9 mouse cellular contexts compared by ENCODE assay signal in the genomic region with DNA sequence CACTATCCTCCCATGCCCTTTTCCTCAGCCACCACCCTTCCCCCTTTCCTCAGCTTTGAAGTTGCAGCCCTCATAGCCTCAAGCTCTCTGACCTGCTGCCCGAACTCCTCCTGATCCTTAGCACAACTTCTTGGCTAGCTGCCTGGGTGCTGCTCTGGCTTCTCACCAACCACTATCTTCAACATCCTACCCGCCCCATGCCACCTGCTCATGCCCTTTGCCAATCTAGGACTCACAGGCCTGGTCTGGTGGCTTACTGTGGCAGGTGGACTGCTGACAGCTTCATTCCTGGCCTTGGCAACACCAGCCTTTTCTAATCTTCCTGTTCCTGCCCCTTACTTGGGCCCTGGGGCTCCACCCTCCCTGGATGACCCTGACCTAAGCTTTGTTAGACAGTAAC. TPM values are rescaled to one million over a fixed set of nuclear protein-coding genes. Genes with fewer than 3 reads are reported as not detected.
DNase-seq lines count a peak whose midpoint lies in the region; ATAC-seq and TF ChIP-seq lines count a peak whose summit lies in the region.
"Had no signal": no experiment of that assay in that cellular context is flagged by ENCODE, and none has a peak within 500 bp of the region (broad histone marks: within the 10 kb centered on the region; RNA-seq: fewer than 3 reads in every experiment).

No protein-coding gene starts in this region.

- no peaks in the 10 kb centered on the region for H3K27me3 ChIP-seq in liver, adult 2 months (ENCODE audit: control insufficient read depth, insufficient read depth, low read length)
- no peaks in the 10 kb centered on the region for H3K27me3 ChIP-seq in cerebellum, adult 2 months (ENCODE audit: control insufficient read depth, insufficient read depth, low read length)
- no peaks in the 10 kb centered on the region for H3K27me3 ChIP-seq in forebrain, embryonic 15.5 days

- H3K79me2 ChIP-seq in liver, adult 2 months (ENCODE audit: control insufficient read depth, insufficient read depth, low read length) = no peaks in the 10 kb centered on the region

- no peak for TF ChIP-seq POLR2A in liver, adult 2 months (IDR thresholded peaks at IDR 0.05; ENCODE audit: extremely low read depth, insufficient read depth, low read length)
- no peak for TF ChIP-seq POLR2A in cerebellum, adult 2 months (IDR thresholded peaks at IDR 0.05; ENCODE audit: borderline replicate concordance, insufficient read depth, low read length)

- H3K4me3 ChIP-seq in liver, adult 2 months (ENCODE audit: insufficient read depth, low read depth, low read length) = no peak overlapping the region
- H3K4me3 ChIP-seq in cerebellum, adult 2 months (replicated peaks; ENCODE audit: insufficient read depth, low read depth, low read length) = no peak overlapping the region
- no peak overlapping the region for H3K4me3 ChIP-seq in forebrain, embryonic 15.5 days

- H3K9me3 ChIP-seq in forebrain, embryonic 15.5 days = no peaks in the 10 kb centered on the region

- no peak for TF ChIP-seq CTCF in liver, adult 2 months (IDR thresholded peaks at IDR 0.05; ENCODE audit: low read depth, low read length)
- no peak for TF ChIP-seq CTCF in cerebellum, adult 2 months (IDR thresholded peaks at IDR 0.05; ENCODE audit: borderline replicate concordance, insufficient read depth, low read depth, low read length)

- 11% methylated on average over 2 of the region's 2 CpGs for WGBS in liver, adult 2 months
- WGBS in cerebellum, adult 2 months = 8% methylated on average over 2 of the region's 2 CpGs
- 77% methylated on average over 2 of the region's 2 CpGs for WGBS in forebrain, embryonic 15.5 days

- ATAC-seq in forebrain, embryonic 15.5 days (replicated peaks) = no peak
- ATAC-seq in granulocyte monocyte progenitor cell, adult 5-6 weeks (replicated peaks; ENCODE audit: poor library complexity, severe bottlenecking) = no peak

- no peak overlapping the region for H3K27ac ChIP-seq in liver, adult 2 months (replicated peaks; ENCODE audit: insufficient read depth, low read depth, low read length)
- no peak overlapping the region for H3K27ac ChIP-seq in cerebellum, adult 2 months (ENCODE audit: insufficient read depth, low read length)
- H3K27ac ChIP-seq in forebrain, embryonic 15.5 days (replicated peaks) = no peak overlapping the region
- H3K27ac ChIP-seq: stomach, postnatal 0 days had no signal

- no peak overlapping the region for H3K9ac ChIP-seq in liver, adult 2 months (ENCODE audit: low read depth, low read length)
- H3K9ac ChIP-seq in forebrain, embryonic 15.5 days (replicated peaks) = no peak overlapping the region

- H3K36me3 ChIP-seq in liver, adult 2 months (ENCODE audit: control insufficient read depth, insufficient read depth, low read length) = peaks cover 52% of the 10 kb centered on the region
- peaks cover 97% of the 10 kb centered on the region for H3K36me3 ChIP-seq in forebrain, embryonic 15.5 days

- no peaks in the 10 kb centered on the region for H3K4me1 ChIP-seq in liver, adult 2 months (ENCODE audit: control insufficient read depth, insufficient read depth, low read length)
- H3K4me1 ChIP-seq in cerebellum, adult 2 months (ENCODE audit: control insufficient read depth, insufficient read depth, low read length) = peaks cover 18% of the 10 kb centered on the region
- no peaks in the 10 kb centered on the region for H3K4me1 ChIP-seq in forebrain, embryonic 15.5 days

- H3K4me2 ChIP-seq in forebrain, embryonic 15.5 days (replicated peaks) = no peak overlapping the region

- DNase-seq in liver, adult 2 months (ENCODE audit: extremely low read depth, low read depth, low spot score) = peak; percentile 58
- no peak for DNase-seq in liver
- peak; percentile 83 to 88 for DNase-seq in cerebellum, adult 2 months
- DNase-seq in gastrocnemius, postnatal 25 days = peak; percentile 86
- DNase-seq in ovary, postnatal 14 days (ENCODE audit: low spot score) = peak; percentile 31
- DNase-seq in left cerebral cortex, postnatal 10 days (ENCODE audit: extremely low spot score in 1 of 2, low spot score in 2 of 2) = no peak

- intact Hi-C loops in left cerebral cortex, postnatal 10 days (cut with DNase I) = no loop called here

RNA-seq across cellular contexts. Expression of gene Igflr1, which starts 7.7 kb away (rescaled TPM):
- total RNA-seq in liver, adult 2 months (2014; rRNA removed) = 0.55 TPM in 1 of 2 replicates, not detected in the other
- polyA plus RNA-seq in liver, adult 2 months (2012; rRNA removed) = 2.3 and 4.2 TPM in 2 replicates
- polyA plus RNA-seq in cerebellum, adult 2 months (2012; rRNA removed) = 8.3 and 10.1 TPM in 2 replicates
- under 1 TPM; 0.46 to 0.75 TPM for total RNA-seq in gastrocnemius, postnatal 25 days (2021)
- 6.3 and 6.6 TPM in 2 replicates for polyA plus RNA-seq in forebrain, embryonic 15.5 days (2015; fragmentation: Nextera tagmentation; extraction: Ambion mirVana)
- total RNA-seq in granulocyte monocyte progenitor cell, adult 5-6 weeks (2014; fragmentation: Nextera tagmentation) = 4.9 and 10.6 TPM in 2 replicates
- 0.34 TPM in 1 of 2 replicates, not detected in the other for total RNA-seq in granulocyte monocyte progenitor cell, adult 5-6 weeks (2017)
- total RNA-seq in left cerebral cortex, postnatal 10 days (2021) = 1 to 10 TPM; 1.5 to 1.8 TPM

RNA-seq across cellular contexts. Expression of gene Psenen, which starts 9.5 kb away (rescaled TPM):
- 34.9 and 38.0 TPM in 2 replicates for total RNA-seq in liver, adult 2 months (2014; rRNA removed)
- polyA plus RNA-seq in liver, adult 2 months (2012; rRNA removed) = 126 and 149 TPM in 2 replicates
- 147 and 155 TPM in 2 replicates for polyA plus RNA-seq in cerebellum, adult 2 months (2012; rRNA removed)
- total RNA-seq in gastrocnemius, postnatal 25 days (2021) = 10 to 100 TPM; 91.2 to 92.1 TPM
- polyA plus RNA-seq in forebrain, embryonic 15.5 days (2015; fragmentation: Nextera tagmentation; extraction: Ambion mirVana) = 131 and 138 TPM in 2 replicates
- total RNA-seq in granulocyte monocyte progenitor cell, adult 5-6 weeks (2014; fragmentation: Nextera tagmentation) = 218 and 221 TPM in 2 replicates
- total RNA-seq in granulocyte monocyte progenitor cell, adult 5-6 weeks (2017) = 156 and 184 TPM in 2 replicates
- 10 to 100 TPM; 79.1 to 82.8 TPM for total RNA-seq in left cerebral cortex, postnatal 10 days (2021)

RNA-seq across cellular contexts. Expression of gene Gm49396, which starts 9.8 kb away (rescaled TPM):
- total RNA-seq in liver, adult 2 months (2014; rRNA removed) = 1.9 and 2.8 TPM in 2 replicates
- polyA plus RNA-seq in liver, adult 2 months (2012; rRNA removed) = 0.70 and 0.91 TPM in 2 replicates
- polyA plus RNA-seq in cerebellum, adult 2 months (2012; rRNA removed) = 11.9 and 12.3 TPM in 2 replicates
- 1 to 10 TPM; 1.6 to 2.2 TPM for total RNA-seq in gastrocnemius, postnatal 25 days (2021)
- 21.7 and 22.7 TPM in 2 replicates for polyA plus RNA-seq in forebrain, embryonic 15.5 days (2015; fragmentation: Nextera tagmentation; extraction: Ambion mirVana)
- 5.2 and 12.5 TPM in 2 replicates for total RNA-seq in granulocyte monocyte progenitor cell, adult 5-6 weeks (2014; fragmentation: Nextera tagmentation)
- total RNA-seq in granulocyte monocyte progenitor cell, adult 5-6 weeks (2017) = 5.1 and 6.3 TPM in 2 replicates
- 1 to 10 TPM; 4.2 TPM for total RNA-seq in left cerebral cortex, postnatal 10 days (2021)

RNA-seq across cellular contexts. Expression of gene U2af1l4, which starts 9.9 kb away (rescaled TPM):
- 12.4 and 16.2 TPM in 2 replicates for total RNA-seq in liver, adult 2 months (2014; rRNA removed)
- 31.3 and 34.6 TPM in 2 replicates for polyA plus RNA-seq in liver, adult 2 months (2012; rRNA removed)
- 109 and 117 TPM in 2 replicates for polyA plus RNA-seq in cerebellum, adult 2 months (2012; rRNA removed)
- total RNA-seq in gastrocnemius, postnatal 25 days (2021) = 10 to 100 TPM; 54.1 to 55.6 TPM
- polyA plus RNA-seq in forebrain, embryonic 15.5 days (2015; fragmentation: Nextera tagmentation; extraction: Ambion mirVana) = 118 and 122 TPM in 2 replicates
- total RNA-seq in granulocyte monocyte progenitor cell, adult 5-6 weeks (2014; fragmentation: Nextera tagmentation) = 26.3 and 38.5 TPM in 2 replicates
- total RNA-seq in granulocyte monocyte progenitor cell, adult 5-6 weeks (2017) = 58.6 and 87.2 TPM in 2 replicates
- 10 to 100 TPM; 50.1 to 56.1 TPM for total RNA-seq in left cerebral cortex, postnatal 10 days (2021)

RNA-seq across cellular contexts. Expression of gene Lin37, which starts 13.3 kb away (rescaled TPM):
- total RNA-seq in liver, adult 2 months (2014; rRNA removed) = 2.7 and 4.0 TPM in 2 replicates
- 18.8 and 22.4 TPM in 2 replicates for polyA plus RNA-seq in liver, adult 2 months (2012; rRNA removed)
- polyA plus RNA-seq in cerebellum, adult 2 months (2012; rRNA removed) = 60.2 and 62.5 TPM in 2 replicates
- total RNA-seq in gastrocnemius, postnatal 25 days (2021) = 10 to 100 TPM in 1 of 2 experiments, 1 to 10 TPM in 1; 8.4 to 10.3 TPM
- polyA plus RNA-seq in forebrain, embryonic 15.5 days (2015; fragmentation: Nextera tagmentation; extraction: Ambion mirVana) = 58.9 and 63.3 TPM in 2 replicates
- 45.4 and 96.9 TPM in 2 replicates for total RNA-seq in granulocyte monocyte progenitor cell, adult 5-6 weeks (2014; fragmentation: Nextera tagmentation)
- 23.5 and 25.3 TPM in 2 replicates for total RNA-seq in granulocyte monocyte progenitor cell, adult 5-6 weeks (2017)
- 10 to 100 TPM; 24.3 to 26.4 TPM for total RNA-seq in left cerebral cortex, postnatal 10 days (2021)

Comparison
In these comparisons a context has a peak if more than half of its experiments do, and no peak if none do; other contexts are left out.
1. DNase-seq: peak in liver, adult 2 months (single experiment), cerebellum, adult 2 months (2 of 2), gastrocnemius, postnatal 25 days (single experiment) and ovary, postnatal 14 days (single experiment); none in liver (single experiment) and left cerebral cortex, postnatal 10 days (0 of 2).